Mouse (Mus musculus) spleen, postnatal 14 days (tissue): ENCODE measurements around the gene Dnmt3a.

Experiments used
- DNase-seq, 2 experiments: peaks; one replicate each; pipeline ENCODE4 v3.0.0; 2021 to 2022; ENCODE audit warnings: low spot score in 2 of 2

Dnmt3a gene

GRCm38 (mm10) chr12:3881474-3881873, 75.7 kb downstream of the Dnmt3a start:
- DNase-seq, result no peak

GRCm38 (mm10) chr12:3884892-3885493, 79.2 kb downstream of the Dnmt3a start:
- DNase-seq, result no peak

DNA sequence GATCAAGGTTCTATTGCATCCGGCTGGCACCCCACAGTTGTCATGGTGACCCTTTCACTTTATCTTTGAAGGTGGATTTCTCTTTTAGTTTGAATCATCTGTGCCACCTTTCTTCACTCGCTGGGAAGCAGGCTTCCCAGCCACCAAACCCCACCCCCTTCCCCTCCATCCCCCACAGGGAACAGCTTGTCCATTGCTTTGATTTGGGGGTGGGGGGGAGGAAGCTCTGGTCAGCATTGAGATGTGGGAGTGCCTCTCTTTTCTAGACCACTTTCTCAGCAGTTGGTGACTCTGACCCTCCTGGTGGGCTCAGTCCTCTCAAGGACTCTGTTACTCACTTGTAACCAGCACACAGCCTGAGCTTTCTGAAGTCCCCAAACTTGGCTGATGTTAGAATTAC, 80.8 kb downstream of the Dnmt3a start:
- DNase-seq, result no peak

DNA sequence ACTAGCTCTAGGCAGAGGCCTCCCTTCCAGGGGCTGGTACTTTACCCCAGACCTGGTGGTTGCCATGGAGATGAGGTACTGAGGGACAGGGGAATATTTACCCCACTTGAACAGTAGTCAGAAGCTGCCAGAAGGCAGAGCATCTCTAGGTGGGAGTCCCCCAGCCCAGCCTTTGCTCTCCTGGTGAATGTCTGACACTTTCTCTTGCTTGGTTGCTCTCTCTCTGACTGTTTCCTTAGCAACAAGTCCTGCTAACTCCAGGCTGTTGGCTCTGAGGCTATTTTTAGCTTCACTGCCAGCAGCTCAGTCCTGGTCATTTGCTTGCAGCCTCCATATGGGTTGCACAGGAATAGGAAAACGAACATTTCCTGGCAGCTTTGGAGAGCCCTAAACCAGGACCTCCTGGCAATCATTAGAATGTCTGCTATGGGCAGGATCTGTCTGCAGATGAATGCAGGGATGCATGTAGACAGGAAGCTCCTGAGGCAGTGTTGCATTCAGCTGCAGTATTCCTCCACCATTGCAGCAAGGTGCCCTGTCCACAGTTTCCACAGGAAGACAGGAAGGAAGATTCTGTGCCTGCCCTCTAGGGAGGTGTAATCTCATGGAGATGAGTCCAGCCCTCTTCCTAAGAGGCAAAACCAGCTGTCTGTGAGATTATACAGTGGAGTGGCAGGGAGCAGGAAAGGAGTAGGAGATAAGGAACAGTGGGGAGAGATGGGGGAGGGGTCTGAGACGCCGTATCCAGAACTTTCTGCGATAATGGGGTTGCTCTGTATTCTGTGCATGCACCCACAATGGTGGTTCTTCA, 81.9 kb downstream of the Dnmt3a start:
- DNase-seq, result no peak

DNA sequence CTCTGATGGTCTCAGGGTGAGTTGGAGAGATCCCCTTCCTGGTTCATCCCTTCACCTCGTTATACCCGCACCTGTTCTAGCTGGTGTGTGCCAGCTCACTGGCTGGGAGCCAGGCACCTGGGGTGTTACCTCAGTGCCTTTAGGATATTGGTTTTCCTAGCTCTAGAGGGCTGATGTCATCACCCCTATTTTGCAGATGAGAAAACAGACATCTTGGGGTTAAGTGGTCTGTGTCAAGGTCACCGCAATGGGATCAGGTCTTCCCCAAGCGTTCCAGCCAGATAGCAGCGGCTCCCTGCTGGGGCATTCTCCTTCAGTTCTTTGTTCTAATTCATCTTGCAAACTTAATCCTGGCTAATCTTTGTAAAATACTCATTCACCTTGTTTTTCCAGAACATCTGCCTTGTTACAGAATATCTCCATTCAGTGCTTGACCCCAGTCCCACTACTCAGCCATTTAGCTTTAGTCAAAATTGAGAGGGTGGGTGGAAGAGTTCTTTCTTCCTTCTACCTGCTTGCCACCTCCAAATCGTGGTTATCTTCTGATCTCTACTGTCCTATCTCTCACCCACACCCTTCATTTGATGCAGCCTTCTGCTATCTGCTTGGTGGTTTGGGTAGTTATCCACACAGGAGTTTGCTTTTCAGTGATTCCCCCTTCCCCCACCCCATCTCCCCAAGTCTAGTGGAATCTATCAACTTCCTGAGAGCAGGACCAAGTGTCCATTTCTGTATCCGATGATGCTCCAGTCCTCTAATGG, 84.2 kb downstream of the Dnmt3a start:
- no peak for DNase-seq

- peak in 1 of 2 experiments; percentile 17 for DNase-seq
These were observed 85.2 kb downstream of the Dnmt3a start for GRCm38 (mm10) chr12:3890753-3891751.

GRCm38 (mm10) chr12:3891779-3892239, 86.0 kb downstream of the Dnmt3a start:
- DNase-seq, result peak in 1 of 2 experiments; percentile 21

- DNase-seq, result peak in 1 of 2 experiments; percentile 15
These were observed 86.6 kb downstream of the Dnmt3a start for GRCm38 (mm10) chr12:3892240-3893059.

- DNase-seq, result no peak
These were observed 87.5 kb downstream of the Dnmt3a start for GRCm38 (mm10) chr12:3893335-3893734.

GRCm38 (mm10) chr12:3894525-3894924, 88.7 kb downstream of the Dnmt3a start:
- DNase-seq, result no peak

DNA sequence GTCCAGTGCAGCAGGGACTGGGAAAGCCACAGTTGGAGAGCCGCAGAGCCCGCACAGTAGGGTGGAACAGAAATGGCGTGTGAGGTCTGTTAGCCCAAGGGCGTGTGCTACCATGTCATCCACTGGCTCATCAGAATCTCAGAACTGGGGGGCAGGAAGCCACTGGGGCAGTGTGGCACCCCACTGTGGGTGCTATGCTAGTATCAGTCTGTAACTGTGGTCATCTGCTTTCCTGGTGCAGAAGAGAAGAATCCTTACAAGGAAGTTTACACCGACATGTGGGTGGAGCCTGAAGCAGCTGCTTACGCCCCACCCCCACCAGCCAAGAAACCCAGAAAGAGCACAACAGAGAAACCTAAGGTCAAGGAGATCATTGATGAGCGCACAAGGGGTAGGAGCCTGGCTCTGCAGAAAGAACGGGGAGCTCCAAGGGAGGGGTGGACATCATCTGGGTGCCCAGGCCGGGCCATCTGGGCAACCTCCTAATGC, 91.3 kb downstream of the Dnmt3a start:
- DNase-seq, result no peak

DNA sequence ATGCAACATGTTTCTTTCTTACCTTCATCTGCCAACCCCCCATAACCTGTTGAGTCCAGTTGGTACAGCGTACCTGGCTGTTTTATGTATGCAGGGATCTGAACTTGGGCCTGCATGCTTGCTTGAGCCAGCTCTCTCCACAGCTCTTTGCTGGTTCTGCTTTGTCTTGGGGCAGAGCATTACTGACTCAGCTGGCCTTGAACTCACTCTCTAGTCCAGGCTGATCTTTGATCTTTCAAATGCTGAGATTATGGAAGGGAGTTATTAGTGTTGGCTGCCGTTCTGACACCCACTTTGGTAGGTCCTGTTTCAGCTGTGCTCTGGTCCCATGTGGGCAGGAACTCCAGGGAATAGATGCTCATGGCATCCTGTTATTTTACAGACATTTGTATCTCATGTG, 93.0 kb downstream of the Dnmt3a start:
- no peak for DNase-seq

- no peak for DNase-seq
These were observed 99.6 kb downstream of the Dnmt3a start for GRCm38 (mm10) chr12:3905436-3905835.

DNA sequence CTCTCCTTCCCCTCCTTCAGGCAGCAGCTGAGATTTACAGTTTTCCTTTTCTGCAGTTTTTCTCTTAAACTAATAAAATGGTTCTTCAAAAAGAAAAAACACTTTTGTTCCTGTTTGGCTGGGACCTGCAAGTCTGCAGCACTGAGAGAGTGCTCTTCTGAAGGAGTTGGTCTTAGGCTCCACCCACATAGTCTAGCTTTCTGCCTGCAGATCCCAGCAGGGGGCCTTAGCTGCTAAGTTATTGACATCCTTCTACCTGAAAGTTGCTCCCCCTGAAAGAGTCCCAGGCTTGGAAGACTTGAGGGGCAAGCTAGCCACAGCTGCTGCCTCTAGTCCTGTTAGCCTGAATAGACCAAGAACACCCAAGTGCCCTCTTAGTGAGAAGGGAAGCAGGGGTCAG, 100.5 kb downstream of the Dnmt3a start:
- DNase-seq, result no peak

DNA sequence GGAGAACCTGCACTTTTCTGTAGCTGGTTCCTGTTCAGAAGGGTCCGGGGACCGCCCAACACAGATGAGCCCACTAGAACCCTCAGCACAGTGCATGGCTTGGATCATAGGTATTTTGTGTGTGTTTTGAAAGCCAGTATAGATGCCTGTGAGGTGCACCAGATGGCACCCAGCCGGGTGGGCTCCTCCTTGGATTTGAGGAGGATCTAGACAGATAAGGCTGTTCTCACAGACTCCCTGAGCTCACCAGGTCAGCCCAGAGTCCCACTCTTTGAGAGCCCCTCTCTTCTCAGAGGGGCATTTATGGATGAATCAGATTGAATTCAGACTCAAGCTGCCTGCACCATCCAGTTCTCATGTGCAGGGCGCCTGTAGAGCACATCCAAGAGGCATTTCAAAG, 101.2 kb downstream of the Dnmt3a start:
- no peak for DNase-seq

- no peak for DNase-seq
These were observed 101.6 kb downstream of the Dnmt3a start for GRCm38 (mm10) chr12:3907418-3907817.

- no peak for DNase-seq
These were observed 104.8 kb downstream of the Dnmt3a start for GRCm38 (mm10) chr12:3910466-3911093.

- DNase-seq, result no peak
These were observed 106.1 kb downstream of the Dnmt3a start for GRCm38 (mm10) chr12:3911831-3912348.

GRCm38 (mm10) chr12:3915852-3916251, 110.0 kb downstream of the Dnmt3a start:
- DNase-seq, result no peak
